Mouse (Mus musculus) bone marrow macrophage, adult 2 months (primary cell): Measurements from ENCODE around the gene Sfta2. TPM values are rescaled to one million over a fixed set of nuclear protein-coding genes. Genes with fewer than 3 reads are reported as not detected.

Experiments
- H3K27ac ChIP-seq: 2 replicates; pipeline ENCODE4 v1.5.1; 2012; ENCODE audit warnings: low read depth, low read length; ENCODE audit not compliant: insufficient read depth
- H3K4me1 ChIP-seq: 2 replicates; pipeline ENCODE4 v1.6.1; 2012; ENCODE audit warnings: low read length; ENCODE audit not compliant: control insufficient read depth, insufficient read depth
- H3K4me3 ChIP-seq: 2 replicates; pipeline ENCODE4 v1.5.1; 2012; ENCODE audit warnings: mild to moderate bottlenecking, low read length, moderate library complexity; ENCODE audit not compliant: insufficient read depth
- CTCF ChIP-seq: IDR thresholded peaks from 2 replicates; pipeline ENCODE4 v1.5.1; 2012; ENCODE audit warnings: low read depth, mild to moderate bottlenecking, low read length, moderate library complexity
- POLR2A ChIP-seq: IDR thresholded peaks from 2 replicates; pipeline ENCODE4 v1.6.1; 2012; ENCODE audit warnings: mild to moderate bottlenecking, low read depth, low read length, borderline replicate concordance
- polyA plus RNA-seq: library from polyadenylated mRNA; stranded (reverse); fragments of >200 nt; gene quantifications from 2 replicates; pipeline ENCODE4 v1.2.4, GENCODE M21; 2012; ENCODE audit not compliant: missing spikeins, insufficient read depth, insufficient read length

The Sfta2 gene
- not detected in 2 replicates for polyA plus RNA-seq

GRCm38 (mm10) chr17:35601249-35601648 is at the start of gene Sfta2:
Gene Sfta2 (plus strand): TSS chr17:35601549.
- no peak within 1 kb of the TSS for H3K4me3 ChIP-seq
- H3K27ac ChIP-seq, result no peak within 1 kb of the TSS
- TF ChIP-seq POLR2A, result no peak
- no peak for TF ChIP-seq CTCF
- no peaks in the 10 kb centered on the region for H3K4me1 ChIP-seq

GRCm38 (mm10) chr17:35551881-35552414 is 49.4 kb upstream of the Sfta2 start, which contains the start of gene Cdsn:
Gene Cdsn (plus strand): TSS chr17:35552128.
- TF ChIP-seq POLR2A (no peak), CTCF (no peak)
- Histone ChIP-seq H3K4me3 (no peak within 1 kb of the TSS), H3K4me1 (no peaks in the 10 kb centered on the region), H3K27ac (no peak within 1 kb of the TSS)

GRCm38 (mm10) chr17:35554321-35554720 is 47.0 kb upstream of the Sfta2 start:
- Histone ChIP-seq H3K27ac (no peak overlapping the region), H3K4me3 (no peak overlapping the region), H3K4me1 (0 out of 2 replicates have a peak, but pooled peaks cover 3% of the 10 kb centered on the region)
- no peak for TF ChIP-seq CTCF
- no peak for TF ChIP-seq POLR2A

- Histone ChIP-seq H3K27ac (no peak overlapping the region), H3K4me3 (no peak overlapping the region), H3K4me1 (0 out of 2 replicates have a peak, but pooled peaks cover 3% of the 10 kb centered on the region)
- no peak for TF ChIP-seq CTCF
- TF ChIP-seq POLR2A, result no peak
Measured at GRCm38 (mm10) chr17:35554761-35555397, 46.5 kb upstream of the Sfta2 start.

- H3K27ac ChIP-seq, result no peak overlapping the region
- TF ChIP-seq CTCF, result no peak
- TF ChIP-seq POLR2A, result no peak
- H3K4me1 ChIP-seq, result 0 out of 2 replicates have a peak, but pooled peaks cover 3% of the 10 kb centered on the region
Measured at GRCm38 (mm10) chr17:35556186-35556765, 45.1 kb upstream of the Sfta2 start.

GRCm38 (mm10) chr17:35556812-35557211 is 44.5 kb upstream of the Sfta2 start:
- no peak for TF ChIP-seq POLR2A
- peak; percentile 30; the same call in 1 of the 2 replicates for TF ChIP-seq CTCF
- Histone ChIP-seq H3K4me1 (0 out of 2 replicates have a peak, but pooled peaks cover 3% of the 10 kb centered on the region), H3K4me3 (no peak overlapping the region), H3K27ac (no peak overlapping the region)

More at GRCm38 (mm10) chr17:35556186-35556765, 45.1 kb upstream of the Sfta2 start:
- H3K4me3 ChIP-seq, result no peak overlapping the region

GRCm38 (mm10) chr17:35557351-35557750 is 44.0 kb upstream of the Sfta2 start:
- Histone ChIP-seq H3K27ac (no peak overlapping the region), H3K4me3 (no peak overlapping the region), H3K4me1 (0 out of 2 replicates have a peak, but pooled peaks cover 3% of the 10 kb centered on the region)
- TF ChIP-seq POLR2A (no peak), CTCF (no peak)

- no peak overlapping the region for H3K27ac ChIP-seq
- TF ChIP-seq POLR2A, result no peak
- H3K4me1 ChIP-seq, result 0 out of 2 replicates have a peak, but pooled peaks cover 3% of the 10 kb centered on the region
- no peak overlapping the region for H3K4me3 ChIP-seq
Measured at GRCm38 (mm10) chr17:35558216-35558615, 43.1 kb upstream of the Sfta2 start.

GRCm38 (mm10) chr17:35567150-35567549 is 34.2 kb upstream of the Sfta2 start, which contains the start of gene 2300002M23Rik:
Gene 2300002M23Rik (plus strand): TSS chr17:35567450.
- Histone ChIP-seq H3K4me1 (no peaks in the 10 kb centered on the region), H3K27ac (no peak within 1 kb of the TSS), H3K4me3 (no peak within 1 kb of the TSS)
- TF ChIP-seq POLR2A (no peak), CTCF (no peak)

- no peaks in the 10 kb centered on the region for H3K4me1 ChIP-seq
- TF ChIP-seq CTCF (no peak), POLR2A (no peak)
- no peak overlapping the region for H3K4me3 ChIP-seq
- no peak overlapping the region for H3K27ac ChIP-seq
Measured at GRCm38 (mm10) chr17:35567767-35568166, 33.6 kb upstream of the Sfta2 start.
